Mouse (Mus musculus) frontal cortex, postnatal 10 days (tissue): ENCODE measurements at regions not wholly inside any gene's neighbourhood (a gene's known extent, or its start where the extent isn't known, plus 50 kb on each side); places are given as distances from the start of the nearest gene placed in this dataset.
A peak's percentile ranks its signal among the peaks of the same experiment; 100 is the strongest.

Source experiments
- DNase-seq, 2 experiments: peaks; one replicate each; pipeline ENCODE4 v3.0.0; 2022; ENCODE audit warnings: low spot score in 2 of 2, mixed read lengths in 1 of 2

GRCm38 (mm10) chr1:193578661-193579175, 208.6 kb upstream of the Camk1g start:
- no peak for DNase-seq

GRCm38 (mm10) chr1:193577821-193578220, 207.7 kb upstream of the Camk1g start:
- no peak for DNase-seq

GRCm38 (mm10) chr1:193575986-193576713, 206.1 kb upstream of the Camk1g start:
- peak; percentile 87 to 88 for DNase-seq

- no peak for DNase-seq
These were observed 202.7 kb upstream of the Camk1g start for GRCm38 (mm10) chr1:193572827-193573226.

GRCm38 (mm10) chr1:193572411-193572810, 202.3 kb upstream of the Camk1g start:
- no peak for DNase-seq

- no peak for DNase-seq
These were observed 201.0 kb upstream of the Camk1g start for GRCm38 (mm10) chr1:193571088-193571487.

GRCm38 (mm10) chr1:193568586-193569174, 198.6 kb upstream of the Camk1g start:
- no peak for DNase-seq

- DNase-seq: no peak
These were observed 197.1 kb upstream of the Camk1g start for GRCm38 (mm10) chr1:193567217-193567616.

GRCm38 (mm10) chr1:193564225-193564624, 194.1 kb upstream of the Camk1g start:
- DNase-seq: no peak

- DNase-seq: no peak
These were observed 192.1 kb upstream of the Camk1g start for GRCm38 (mm10) chr1:193562242-193562641.

GRCm38 (mm10) chr1:193558122-193558521, 188.0 kb upstream of the Camk1g start:
- DNase-seq: no peak

- DNase-seq: no peak
These were observed 184.6 kb upstream of the Camk1g start for GRCm38 (mm10) chr1:193554731-193555130.

- no peak for DNase-seq
These were observed 182.2 kb upstream of the Camk1g start for GRCm38 (mm10) chr1:193552348-193552747.

GRCm38 (mm10) chr1:193551340-193551739, 181.2 kb upstream of the Camk1g start:
- DNase-seq: no peak

GRCm38 (mm10) chr1:193550761-193551160, 180.7 kb upstream of the Camk1g start:
- DNase-seq: no peak

GRCm38 (mm10) chr1:193547356-193547755, 177.3 kb upstream of the Camk1g start:
- no peak for DNase-seq

GRCm38 (mm10) chr1:193546044-193546432, 175.9 kb upstream of the Camk1g start:
- no peak for DNase-seq

- no peak for DNase-seq
These were observed 175.4 kb upstream of the Camk1g start for GRCm38 (mm10) chr1:193545406-193546043.

GRCm38 (mm10) chr1:193544804-193545203, 174.7 kb upstream of the Camk1g start:
- DNase-seq: no peak

GRCm38 (mm10) chr1:193543834-193544233, 173.7 kb upstream of the Camk1g start:
- no peak for DNase-seq

- no peak for DNase-seq
These were observed 173.2 kb upstream of the Camk1g start for GRCm38 (mm10) chr1:193543284-193543683.

- DNase-seq: peak in 1 of 2 experiments; percentile 16
These were observed 172.0 kb upstream of the Camk1g start for GRCm38 (mm10) chr1:193541934-193542580.
